Mouse (Mus musculus) heart, postnatal 14 days (tissue): ENCODE measurements around the gene Tomm40. TPM values are rescaled to one million over a fixed set of nuclear protein-coding genes. Genes with fewer than 3 reads are reported as not detected.
"Not testable (repeated sequence)": the region's sequence is repeated elsewhere in the genome, so short reads cannot be mapped to it uniquely, and the experiment has no call there.

Experiments
- DNase-seq, 2 experiments: peaks; one replicate each; pipeline ENCODE4 v3.0.0; 2021 to 2022
- intact Hi-C: fragments of 180-260 bp; cut with DNase I; formaldehyde crosslinking; loops from one replicate; pipeline ENCODE4 v1.15.1; 2025
- total RNA-seq, 2 experiments: library from RNA; stranded (reverse); gene quantifications; 2 replicates each; pipeline ENCODE4 v1.2.3; 2021

Gene Tomm40
- total RNA-seq, 2 experiments from 2014 or later, result 107 to 120 TPM

DNA sequence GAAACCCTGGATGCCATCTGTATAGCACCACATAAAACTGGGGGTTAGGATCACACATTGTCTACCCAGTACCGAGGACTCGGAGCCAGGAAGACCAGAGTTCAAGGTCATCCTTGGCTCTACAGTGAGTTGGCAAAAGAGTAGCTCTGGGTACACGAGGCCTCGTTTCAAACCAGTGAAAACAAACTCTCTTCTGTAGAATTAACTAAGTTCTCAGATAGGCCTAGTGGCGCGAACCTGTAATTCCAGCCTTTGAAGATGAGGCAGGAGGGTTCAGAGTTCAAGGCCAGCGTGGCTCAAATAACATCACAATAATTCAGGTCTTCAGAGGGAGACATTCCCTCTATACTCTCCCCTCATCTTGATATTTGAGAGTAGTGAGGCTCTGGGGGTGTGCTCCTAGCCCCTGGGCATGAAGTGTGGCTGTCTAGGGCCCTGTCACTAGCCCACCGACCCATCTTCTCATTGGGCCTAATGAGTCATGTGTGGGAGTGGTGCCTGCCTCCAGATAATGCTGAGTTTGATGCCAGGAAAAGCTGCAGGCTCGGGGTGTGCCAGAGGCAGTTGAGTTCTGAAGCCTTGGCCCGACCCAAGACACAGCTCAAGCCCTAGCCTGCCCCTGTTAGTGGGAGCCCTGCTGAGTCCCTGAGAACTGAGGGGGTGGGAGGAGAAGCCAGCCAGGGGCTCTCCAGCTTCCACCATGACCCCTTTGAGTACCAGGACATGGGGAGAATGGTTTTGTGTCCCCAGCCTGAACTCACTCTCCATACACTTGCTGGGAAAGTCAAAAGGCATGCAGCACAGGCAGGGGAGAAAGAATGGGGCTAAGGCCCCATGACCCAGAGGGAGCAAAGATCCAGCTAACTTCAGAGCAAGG, 20.7 kb downstream of the Tomm40 start:
- no peak for DNase-seq
- intact Hi-C loops, result no loop called here

DNA sequence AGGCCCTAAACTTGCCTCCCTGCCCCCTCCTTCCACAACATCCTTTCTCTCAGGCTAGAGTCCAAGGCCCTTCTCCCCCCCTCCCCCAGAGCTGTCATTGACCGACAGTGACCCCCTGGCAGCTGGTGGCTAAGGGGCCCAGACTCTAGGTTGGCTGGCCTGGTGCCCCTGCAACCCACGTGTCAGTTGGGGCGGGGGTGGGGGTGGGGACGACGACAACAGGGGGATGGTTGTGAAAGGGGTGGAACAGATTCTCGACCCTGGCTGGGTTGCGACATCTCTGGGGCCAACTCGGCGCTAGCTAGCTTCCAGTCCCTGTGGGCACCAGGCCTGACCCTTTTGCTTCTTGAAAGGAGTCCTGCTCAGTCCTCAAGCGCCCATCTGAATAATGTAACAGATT, 21.8 kb downstream of the Tomm40 start:
- peak; percentile 66 to 67 for DNase-seq
- intact Hi-C loops, result no loop called here

DNA sequence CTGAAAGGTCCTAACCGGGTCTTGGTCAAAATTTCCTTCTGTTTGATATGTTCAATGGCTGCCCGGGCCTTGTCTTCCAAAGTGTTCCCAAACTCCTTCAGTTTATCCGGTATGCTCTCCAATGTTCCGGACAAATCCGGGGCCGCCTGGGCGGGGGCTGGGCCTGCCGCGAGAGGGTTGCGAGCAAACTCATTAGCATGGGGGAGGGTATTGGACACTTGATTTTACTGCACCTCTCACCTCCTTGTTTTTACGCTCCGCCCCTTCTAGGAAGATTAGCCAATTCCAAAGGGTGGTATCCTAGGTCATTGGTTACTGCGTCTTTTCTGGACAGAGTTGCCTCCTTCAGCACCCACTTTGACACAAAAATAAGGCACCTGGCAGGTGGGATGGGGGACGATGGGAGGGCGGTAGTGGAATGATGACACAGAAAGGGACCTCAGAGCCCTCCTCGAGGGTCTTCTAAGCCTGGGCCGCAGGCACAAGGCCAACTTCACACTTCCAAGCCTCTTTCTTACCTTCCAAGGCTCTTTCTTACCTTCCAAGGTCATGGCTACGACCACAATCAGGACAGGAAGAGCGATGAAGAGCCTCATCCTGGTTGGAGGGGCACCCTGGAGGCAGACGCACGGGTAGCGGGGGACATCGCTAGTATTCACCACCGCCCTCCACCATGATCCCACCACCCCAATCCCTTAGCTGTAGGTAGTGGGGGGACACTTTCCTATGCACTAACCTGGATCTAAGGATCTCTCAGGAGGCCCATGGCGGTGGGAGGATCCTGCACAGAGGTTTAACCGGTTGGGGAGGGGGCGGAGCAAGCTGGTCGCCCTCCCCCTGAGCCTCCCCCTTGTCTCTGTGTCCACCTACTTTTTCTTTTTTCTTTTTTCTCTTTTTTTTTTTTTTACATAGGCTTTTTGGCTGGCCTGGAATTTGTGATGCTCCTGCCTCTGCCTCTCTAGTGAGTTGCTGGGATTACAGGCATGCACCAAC, 23.1 kb downstream of the Tomm40 start, which contains the start of gene Apoc1:
Gene Apoc1, minus strand, starts transcription at position 788 of the 993 bp plus-strand sequence.
- intact Hi-C loops, result no loop called here
- no peak for DNase-seq

DNA sequence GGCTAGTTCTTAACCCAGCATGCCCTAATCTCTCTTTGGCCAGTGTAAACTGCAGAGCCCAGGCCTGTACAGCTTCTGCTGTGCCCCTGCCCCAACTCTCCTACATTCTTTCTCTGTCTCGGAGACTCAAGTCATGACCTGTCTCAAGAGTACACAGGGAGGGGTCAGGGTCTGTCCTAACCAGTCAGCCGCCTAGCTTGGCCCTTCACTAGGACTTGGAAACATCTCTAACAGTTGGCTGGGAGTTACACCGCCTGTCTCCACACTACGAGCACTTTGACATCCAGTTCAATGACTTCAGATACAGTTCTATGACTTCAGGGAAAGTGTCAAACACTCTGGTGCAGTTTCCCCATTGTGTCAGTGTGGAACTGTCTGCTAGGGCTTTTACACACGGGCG, 23.8 kb downstream of the Tomm40 start:
- no peak for DNase-seq
- intact Hi-C loops, result no loop called here

DNA sequence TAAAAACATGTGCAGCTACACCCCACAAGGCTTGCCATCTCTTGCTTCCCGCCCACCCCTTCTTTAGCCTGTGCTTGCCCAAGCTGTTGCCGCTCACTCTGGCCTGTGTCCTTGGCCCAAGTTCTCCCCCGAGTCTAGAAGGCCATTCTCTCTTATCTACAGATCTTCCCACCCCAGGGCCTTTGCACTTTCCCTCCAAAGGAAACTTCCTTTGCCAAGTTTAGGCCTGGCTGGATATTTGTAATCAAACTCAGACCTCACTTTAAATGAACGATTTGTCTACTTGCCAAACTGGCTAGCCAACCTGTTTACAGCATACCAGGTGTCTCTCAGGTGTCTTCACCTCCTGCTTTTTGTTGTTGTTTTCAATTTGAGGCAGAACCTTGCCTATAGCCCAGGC, 24.4 kb downstream of the Tomm40 start:
- no peak for DNase-seq
- intact Hi-C loops, result no loop called here

DNA sequence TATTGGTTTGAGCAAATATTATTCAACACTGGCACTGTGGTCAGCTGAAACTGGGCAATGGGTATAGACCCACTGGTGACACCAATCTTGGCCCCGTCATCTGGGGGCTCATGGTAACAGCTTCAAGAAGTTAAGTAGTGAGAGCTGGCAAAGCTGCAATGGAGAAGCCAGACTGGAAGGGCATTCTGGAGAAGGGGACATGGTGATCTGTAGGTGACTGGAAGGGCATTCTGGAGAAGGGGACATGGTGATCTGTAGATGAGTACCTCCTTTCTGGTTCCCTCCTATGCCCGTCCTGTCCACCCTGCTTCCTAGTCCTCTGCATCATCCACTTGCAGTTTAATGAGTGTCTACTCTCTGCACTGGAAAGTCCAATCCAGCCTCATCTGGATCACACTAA, 26.6 kb downstream of the Tomm40 start:
- intact Hi-C loops, result no loop called here
- DNase-seq, result no peak

DNA sequence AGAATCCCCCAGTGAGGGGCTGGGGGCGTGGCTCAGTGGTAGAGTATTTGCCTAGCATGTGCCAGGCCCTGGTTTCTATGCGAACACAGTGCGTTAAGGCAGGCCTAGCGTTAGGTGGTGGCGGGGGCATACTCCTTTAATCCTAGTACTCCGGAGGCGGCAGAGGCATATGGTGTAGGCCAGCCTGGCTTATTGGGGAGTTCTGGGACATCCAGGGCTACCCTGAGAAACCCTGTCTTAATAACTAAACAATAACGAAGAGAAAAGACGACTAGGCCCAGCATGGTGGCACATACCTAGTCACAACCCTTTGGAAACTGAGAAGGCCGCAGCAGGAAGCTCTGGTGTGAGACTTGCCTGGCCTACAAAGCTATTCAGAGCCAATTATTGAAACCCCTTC, 27.1 kb downstream of the Tomm40 start:
- intact Hi-C loops, result no loop called here
- DNase-seq, result no peak

DNA sequence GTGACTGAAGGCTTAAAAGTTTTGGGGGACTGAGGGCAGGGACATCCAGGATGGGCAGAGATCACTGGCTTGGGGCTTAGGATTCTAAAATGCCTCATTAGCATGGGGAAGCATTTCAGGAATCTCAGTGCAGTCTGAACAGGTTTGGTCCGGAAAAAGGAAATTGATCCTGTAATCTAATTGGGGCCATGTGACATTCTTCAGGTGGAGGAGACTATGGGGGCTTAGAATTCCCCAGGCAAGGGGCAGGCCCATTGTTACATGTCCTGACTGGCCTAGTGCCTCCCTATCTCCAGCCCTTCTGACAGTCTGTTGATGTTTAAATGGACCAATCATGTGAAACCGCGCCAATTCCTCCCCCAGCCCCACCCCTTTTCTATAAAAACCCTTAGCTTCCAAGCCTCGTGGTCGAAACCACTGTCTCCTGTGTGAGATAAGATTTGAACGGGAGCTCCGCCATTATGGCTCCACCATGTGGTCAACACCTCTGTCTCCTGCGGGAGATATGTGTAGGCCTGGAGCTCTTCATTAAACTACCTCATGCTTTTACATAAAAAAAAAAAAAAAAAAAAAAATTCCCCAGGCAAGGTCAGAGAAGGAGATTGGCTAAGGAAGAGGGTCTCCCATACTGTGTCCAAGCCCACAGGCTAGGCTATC, 28.2 kb downstream of the Tomm40 start:
- intact Hi-C loops, DNase-seq: not testable (repeated sequence)

DNA sequence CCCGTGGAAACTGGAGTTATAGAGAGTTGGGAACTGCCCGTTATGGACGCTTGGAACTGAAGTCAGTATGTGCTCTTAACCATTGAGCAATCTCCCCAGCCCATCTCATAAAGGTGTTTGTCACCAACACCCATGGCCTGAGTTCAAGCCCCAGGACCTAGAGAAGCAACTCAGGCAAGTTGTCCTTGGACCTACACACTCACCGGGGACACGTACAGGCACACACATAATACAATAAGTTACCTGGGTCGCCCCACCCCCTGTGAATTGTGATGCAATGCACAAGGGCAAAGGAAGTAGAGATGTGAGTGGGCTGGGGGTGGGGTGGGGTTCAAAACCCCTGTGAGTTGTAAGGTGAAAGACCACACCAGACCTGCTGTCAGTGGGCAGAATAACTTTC, 28.7 kb downstream of the Tomm40 start:
- DNase-seq, result no peak
- intact Hi-C loops, result no loop called here

DNA sequence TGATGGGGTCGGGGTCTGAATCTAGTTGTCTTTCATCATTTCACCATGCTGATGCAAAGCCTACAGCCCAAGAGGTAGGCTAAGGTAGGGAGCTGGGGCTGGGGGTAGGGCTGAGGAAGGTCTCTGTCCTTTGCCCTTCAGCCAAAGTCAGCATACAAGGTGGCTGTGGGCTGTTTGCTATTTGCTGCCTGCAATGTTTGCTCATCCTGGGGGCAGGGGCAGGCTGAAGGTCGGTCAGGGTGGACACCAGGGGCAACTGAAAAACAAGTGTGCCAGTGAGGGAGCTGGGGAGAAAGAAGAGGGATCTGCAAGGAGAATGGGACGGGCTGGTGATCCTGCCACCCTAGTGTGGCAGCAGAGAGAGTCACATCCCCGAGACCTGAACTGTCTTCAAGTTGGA, 29.9 kb downstream of the Tomm40 start:
- intact Hi-C loops, result no loop called here
- DNase-seq, result no peak

DNA sequence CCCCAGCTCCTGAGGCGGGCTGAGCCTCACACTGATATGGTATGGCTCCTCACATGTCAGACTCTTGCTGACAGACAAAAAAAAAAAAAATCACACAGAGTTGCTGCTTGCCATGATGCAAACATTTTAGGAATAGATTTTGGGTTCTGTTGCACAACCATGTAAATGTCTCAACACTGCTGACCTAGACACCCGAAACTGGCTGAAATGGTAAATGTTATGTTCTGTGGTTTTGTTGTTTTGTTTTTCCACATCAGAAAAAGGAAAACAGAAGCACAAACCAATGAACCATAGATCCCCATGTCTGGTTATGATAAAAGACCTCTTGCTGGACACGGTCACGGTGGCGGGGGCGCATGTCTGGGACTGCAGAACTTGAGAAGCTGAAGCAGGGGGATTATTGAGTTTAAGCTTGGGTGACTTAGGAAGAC, 31.5 kb downstream of the Tomm40 start:
- no peak for DNase-seq
- intact Hi-C loops, result no loop called here

DNA sequence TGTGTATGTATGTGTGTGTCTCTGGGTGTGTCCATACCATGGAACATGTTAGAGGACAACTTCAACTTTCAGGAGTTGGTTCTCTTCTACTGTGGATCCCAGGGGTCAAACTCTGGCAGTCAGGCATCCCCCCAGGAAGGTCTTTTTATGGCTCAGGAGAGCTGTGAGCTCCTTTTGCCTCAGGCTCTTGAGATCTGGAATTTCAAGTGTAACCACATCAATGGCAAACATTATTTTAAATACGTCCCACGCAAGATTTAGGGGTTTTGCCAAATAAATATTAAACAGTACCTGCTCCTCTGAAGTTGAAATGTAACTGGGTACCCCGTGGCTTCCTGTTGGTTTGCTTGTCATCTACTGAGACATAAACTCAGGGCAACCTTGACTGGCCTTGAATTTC, 32.3 kb downstream of the Tomm40 start:
- intact Hi-C loops, result no loop called here
- DNase-seq, result no peak

DNA sequence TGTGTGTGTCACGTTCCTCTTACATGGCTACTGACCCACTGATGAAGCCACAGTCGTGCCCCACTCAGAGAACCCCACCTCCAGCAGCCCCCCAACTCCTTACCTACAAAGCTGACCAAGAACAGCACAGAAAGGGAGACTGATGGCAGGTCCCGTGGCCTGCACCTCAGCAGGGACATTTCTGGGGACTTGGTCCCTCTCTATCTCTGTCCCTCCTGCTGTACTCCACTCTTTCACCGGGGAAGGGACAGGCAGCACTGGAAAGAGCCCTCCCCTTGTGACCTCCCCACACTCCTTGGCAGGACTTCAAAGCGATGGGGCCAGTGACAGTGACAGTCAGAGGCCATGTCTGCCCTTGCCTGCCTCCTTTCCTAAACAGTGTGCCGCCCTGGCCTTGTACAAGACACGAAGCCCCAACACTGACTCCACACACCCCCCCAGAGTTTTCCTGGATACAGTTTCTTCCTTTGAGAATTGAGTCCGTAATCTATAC, 34.0 kb downstream of the Tomm40 start, which contains the start of the genes Gm44805 and Apoc4:
Gene Gm44805, minus strand, starts transcription at position 222 of the 493 bp plus-strand sequence.
Gene Apoc4, minus strand, starts transcription at position 278 of the 493 bp plus-strand sequence.
- DNase-seq, result no peak
- intact Hi-C loops, result no loop called here

DNA sequence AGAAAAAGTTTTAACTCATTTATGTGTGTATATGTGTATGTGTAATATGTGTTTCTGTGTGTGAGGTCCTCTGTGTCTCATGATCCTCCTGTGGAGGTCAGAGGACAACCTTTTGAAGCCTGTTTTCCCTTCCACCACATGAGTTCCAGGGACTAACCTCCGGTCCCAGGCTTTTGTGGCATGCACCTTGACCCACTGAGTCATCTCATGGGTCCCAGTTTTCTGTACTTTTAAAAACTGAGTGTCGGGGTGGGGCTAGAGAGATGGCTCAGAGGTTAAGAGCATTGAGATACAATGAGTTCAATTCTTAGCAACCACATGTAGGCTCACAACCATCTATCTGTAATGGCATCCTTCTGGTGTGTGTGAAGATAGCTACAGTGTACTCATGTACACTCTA, 34.5 kb downstream of the Tomm40 start:
- no peak for DNase-seq
- intact Hi-C loops, result no loop called here

DNA sequence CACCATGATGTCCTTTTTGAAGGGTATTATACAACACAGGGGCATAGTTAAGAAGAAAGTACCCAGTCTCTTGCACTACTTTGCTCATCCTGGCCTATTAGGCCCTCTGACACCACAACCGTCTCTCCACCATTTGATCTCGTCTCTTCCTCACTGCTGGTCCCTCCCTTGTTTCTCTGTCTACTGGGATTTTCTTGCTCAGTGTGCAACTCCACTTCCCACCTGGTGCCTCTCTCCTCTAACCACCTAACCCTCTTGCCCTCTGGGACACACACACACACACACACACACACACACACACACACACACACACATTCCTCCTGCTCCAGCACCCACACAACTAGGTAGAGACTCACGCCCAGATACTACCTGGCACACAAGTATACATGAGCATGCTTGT, 36.3 kb downstream of the Tomm40 start:
- intact Hi-C loops, result no loop called here
- DNase-seq, result no peak

DNA sequence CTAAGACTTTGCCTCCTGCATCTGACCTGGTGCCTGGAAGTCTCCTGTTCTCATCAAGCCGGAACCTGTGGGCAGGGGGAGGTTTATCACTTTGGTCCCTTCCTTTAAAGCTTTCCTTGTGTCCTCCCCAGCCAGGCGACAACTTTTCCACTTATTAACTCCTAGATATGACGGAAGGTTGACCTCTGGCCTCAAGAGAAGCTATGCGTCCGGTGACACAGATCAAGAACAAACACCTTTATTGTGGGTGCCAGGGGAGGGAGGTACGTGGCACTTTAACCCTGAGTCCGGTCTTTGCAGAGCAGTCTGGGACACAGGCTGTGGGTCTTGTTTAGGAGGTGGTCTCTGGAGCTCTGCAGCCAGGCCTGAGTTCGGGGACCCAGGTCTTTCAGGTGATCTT, 37.4 kb downstream of the Tomm40 start, which contains the start of gene Apoc2:
Gene Apoc2, minus strand, starts transcription at position 70 of the 400 bp plus-strand sequence.
- no peak for DNase-seq
- intact Hi-C loops, result no loop called here

DNA sequence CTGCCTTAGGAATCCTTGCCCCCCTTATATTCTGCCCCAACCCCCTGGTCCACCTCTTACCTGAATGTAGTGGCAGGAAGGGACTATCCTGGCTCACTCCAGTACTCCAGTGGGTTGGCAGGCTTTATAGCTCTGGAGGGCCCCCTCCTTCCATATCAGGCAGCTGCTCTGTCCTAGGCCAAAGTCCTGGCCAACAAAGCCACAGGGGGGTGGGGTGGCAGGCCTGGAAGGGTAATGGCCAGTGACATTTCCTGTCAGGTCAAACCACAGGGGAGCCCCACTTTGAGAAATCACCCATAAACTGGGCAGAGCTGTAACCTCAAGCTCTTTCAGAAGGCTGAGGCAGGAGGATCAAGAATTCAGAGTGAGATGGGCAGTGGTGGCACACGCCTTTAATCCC, 38.6 kb downstream of the Tomm40 start:
- intact Hi-C loops, result no loop called here
- DNase-seq, result no peak

DNA sequence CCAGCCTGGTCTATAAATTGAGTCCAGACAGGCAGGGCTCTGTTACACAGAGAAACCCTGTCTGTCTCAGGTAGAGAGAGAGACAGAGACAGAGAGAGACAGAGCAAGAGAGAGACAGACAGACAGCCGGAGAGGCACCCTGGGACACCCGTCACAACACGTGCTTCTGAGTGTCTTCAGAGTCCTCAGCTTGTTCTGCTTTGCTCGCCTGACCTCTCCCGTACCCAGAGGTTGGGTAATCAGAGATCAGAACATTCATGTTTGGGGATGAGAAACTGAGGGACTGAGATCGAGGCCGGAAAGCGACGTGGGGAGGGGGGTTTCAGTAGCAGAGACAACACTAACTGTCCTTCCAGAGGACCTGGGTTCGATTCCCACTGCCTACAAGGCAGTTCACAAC, 39.4 kb downstream of the Tomm40 start:
- intact Hi-C loops, result no loop called here
- no peak for DNase-seq

DNA sequence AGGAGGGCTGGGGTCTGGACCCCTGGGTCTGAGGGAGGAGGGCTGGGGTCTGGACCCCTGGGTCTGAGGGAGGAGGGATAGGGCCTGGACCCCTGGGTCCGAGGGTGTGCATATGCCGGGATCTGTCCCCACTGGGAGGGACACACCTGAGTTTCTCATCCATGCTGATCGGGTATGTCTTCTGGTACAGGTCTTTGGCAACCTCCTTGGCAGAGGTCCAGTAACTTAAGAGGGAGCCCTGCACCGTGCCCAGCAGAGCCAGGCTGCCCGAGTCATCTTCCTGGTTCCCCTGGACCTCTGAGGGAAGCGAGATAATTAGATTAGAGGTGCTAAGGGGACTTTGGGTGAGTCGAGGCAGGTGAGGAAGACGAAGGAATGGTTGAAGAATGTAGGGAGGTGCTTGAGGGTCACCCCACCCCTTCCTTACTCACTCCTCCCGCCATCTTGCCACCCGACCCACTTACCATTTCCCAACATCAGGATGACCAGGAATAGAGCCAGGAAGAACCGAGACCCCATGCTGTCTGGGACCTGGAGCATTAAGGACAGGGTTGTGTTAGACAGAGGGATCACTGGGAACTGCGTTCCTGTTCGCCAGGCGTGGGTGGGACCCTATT, 42.0 kb downstream of the Tomm40 start:
- no peak for DNase-seq
- intact Hi-C loops, result no loop called here

DNA sequence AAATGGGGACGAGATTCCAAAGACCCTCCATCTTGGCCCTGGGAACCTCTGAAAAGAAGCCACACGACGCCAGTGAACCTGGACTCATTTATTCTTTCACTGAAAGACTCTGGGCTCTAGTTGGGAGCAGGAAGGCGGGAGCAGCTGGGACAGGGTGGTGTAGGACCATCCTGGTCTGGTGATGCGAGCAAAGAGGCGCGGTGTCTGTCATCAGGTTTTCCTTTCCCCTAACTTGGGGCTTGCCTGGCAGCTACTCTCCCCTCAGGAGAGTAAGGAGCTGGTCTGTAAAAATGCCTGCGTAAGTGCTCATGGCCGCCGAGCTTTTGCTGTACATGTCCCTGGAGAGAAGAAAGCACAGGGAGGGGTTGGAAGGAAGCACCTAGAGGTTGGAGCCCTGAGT, 43.7 kb downstream of the Tomm40 start:
- no peak for DNase-seq
- intact Hi-C loops, result no loop called here
